In genomic region chr7:3366705-3367516, GRCm38 (mm10) we compare ENCODE assay signal across 9 mouse cellular contexts. TPM values are rescaled to one million over a fixed set of nuclear protein-coding genes. Genes with fewer than 3 reads are reported as not detected.
DNase-seq lines count a peak whose midpoint lies in the region; ATAC-seq lines count a peak whose summit lies in the region.
"Had no signal": no experiment of that assay in that cellular context is flagged by ENCODE, and none has a peak within 500 bp of the region (broad histone marks: within the 10 kb centered on the region; RNA-seq: fewer than 3 reads in every experiment).

No protein-coding gene starts in this region.

- H3K36me3 ChIP-seq in liver, embryonic 11.5 days (ENCODE audit: control insufficient read depth, insufficient read depth, low read length), result no peaks in the 10 kb centered on the region
- no peaks in the 10 kb centered on the region for H3K36me3 ChIP-seq in intestine, embryonic 15.5 days
- peaks cover 16% of the 10 kb centered on the region for H3K36me3 ChIP-seq in neural tube, embryonic 15.5 days

- peak; percentile 28 to 44 for DNase-seq in adrenal gland, postnatal 36 days
- no peak for DNase-seq in adrenal gland, postnatal 4 days (ENCODE audit: low spot score in 2 of 2)
- no peak for DNase-seq in liver, embryonic 11.5 days (ENCODE audit: low spot score)
- no peak for DNase-seq in liver
- no peak for DNase-seq in left cerebral cortex, postnatal 4 days
- DNase-seq in left cerebral cortex, adult 8-10 months (ENCODE audit: low spot score in 2 of 2), result no peak
- DNase-seq: gastrocnemius, postnatal 10 days had no signal

- 4% methylated on average over 42 of the region's 42 CpGs for WGBS in liver, embryonic 11.5 days
- 21% methylated on average over 42 of the region's 42 CpGs for WGBS in intestine, embryonic 15.5 days
- 22% methylated on average over 42 of the region's 42 CpGs for WGBS in neural tube, embryonic 15.5 days

- intact Hi-C loops in left cerebral cortex, postnatal 4 days (cut with DNase I), result no loop called here

- peak overlapping the region; percentile 40 for H3K4me2 ChIP-seq in liver, embryonic 11.5 days
- peak overlapping the region; percentile 42 for H3K4me2 ChIP-seq in intestine, embryonic 15.5 days (replicated peaks)
- peak overlapping the region; percentile 40 for H3K4me2 ChIP-seq in neural tube, embryonic 15.5 days

- H3K9me3 ChIP-seq in liver, embryonic 11.5 days (ENCODE audit: control insufficient read depth, low read length), result no peaks in the 10 kb centered on the region
- no peaks in the 10 kb centered on the region for H3K9me3 ChIP-seq in intestine, embryonic 15.5 days
- H3K9me3 ChIP-seq in neural tube, embryonic 15.5 days (replicated peaks), result no peaks in the 10 kb centered on the region

- H3K27ac ChIP-seq in liver, embryonic 11.5 days (ENCODE audit: low read depth, low read length), result no peak overlapping the region
- H3K27ac ChIP-seq in intestine, embryonic 15.5 days, result no peak overlapping the region
- H3K27ac ChIP-seq in neural tube, embryonic 15.5 days (replicated peaks), result no peak overlapping the region

- H3K4me1 ChIP-seq in liver, embryonic 11.5 days (replicated peaks; ENCODE audit: control insufficient read depth, insufficient read depth, low read length), result no peaks in the 10 kb centered on the region
- H3K4me1 ChIP-seq in intestine, embryonic 15.5 days (replicated peaks), result peaks cover 8% of the 10 kb centered on the region; the same call in 1 of the 2 replicates
- H3K4me1 ChIP-seq in neural tube, embryonic 15.5 days, result peaks cover 4% of the 10 kb centered on the region; the same call in 1 of the 2 replicates

- no peak overlapping the region for H3K9ac ChIP-seq in liver, embryonic 11.5 days (ENCODE audit: low read depth, low read length)
- no peak overlapping the region for H3K9ac ChIP-seq in intestine, embryonic 15.5 days
- H3K9ac ChIP-seq in neural tube, embryonic 15.5 days (replicated peaks), result no peak overlapping the region

- 0 out of 2 replicates have a peak overlapping the region, but pooled peaks have one; percentile 7 for H3K4me3 ChIP-seq in liver, embryonic 11.5 days (ENCODE audit: low read depth, low read length)
- H3K4me3 ChIP-seq in intestine, embryonic 15.5 days (replicated peaks), result no peak overlapping the region
- H3K4me3 ChIP-seq in neural tube, embryonic 15.5 days (replicated peaks), result no peak overlapping the region

- H3K27me3 ChIP-seq in liver, embryonic 11.5 days (replicated peaks; ENCODE audit: control insufficient read depth, insufficient read depth, low read length), result peaks cover 38% of the 10 kb centered on the region
- peaks cover 17% of the 10 kb centered on the region; the same call in 1 of the 2 replicates for H3K27me3 ChIP-seq in intestine, embryonic 15.5 days (replicated peaks)
- H3K27me3 ChIP-seq in neural tube, embryonic 15.5 days (replicated peaks), result 0 out of 2 replicates have a peak, but pooled peaks cover 2% of the 10 kb centered on the region

- ATAC-seq in liver, embryonic 11.5 days (replicated peaks; ENCODE audit: low FRiP score), result no peak
- peak; percentile 41 for ATAC-seq in intestine, embryonic 15.5 days
- peak; percentile 26; the same call in 1 of the 2 replicates for ATAC-seq in neural tube, embryonic 15.5 days (ENCODE audit: low FRiP score)

RNA-seq across cellular contexts. Expression of gene Cacng8, which starts 23.6 kb away (rescaled TPM):
- total RNA-seq in adrenal gland, postnatal 36 days (2021), result 1 to 10 TPM; 2.0 to 5.1 TPM
- 1 to 10 TPM; 4.1 to 6.2 TPM for total RNA-seq in adrenal gland, postnatal 4 days (2021)
- 1.7 and 2.3 TPM in 2 replicates for polyA plus RNA-seq in liver, embryonic 11.5 days (2014; fragmentation: Nextera tagmentation; extraction: Ambion mirVana)
- 2.0 and 2.2 TPM in 2 replicates for polyA plus RNA-seq in intestine, embryonic 15.5 days (2015; fragmentation: Nextera tagmentation; extraction: Ambion mirVana)
- polyA plus RNA-seq in neural tube, embryonic 15.5 days (2015; fragmentation: Nextera tagmentation; extraction: Ambion mirVana), result 11.0 and 11.2 TPM in 2 replicates
- 100 to 1,000 TPM; 102 to 111 TPM for total RNA-seq in left cerebral cortex, postnatal 4 days (2021)
- 100 to 1,000 TPM; 146 to 153 (median 150) TPM for total RNA-seq in left cerebral cortex, adult 8-10 months (2022)

RNA-seq across cellular contexts. Expression of gene Cacng7, which starts 34.2 kb away (rescaled TPM):
- 1 to 10 TPM; 7.0 to 8.0 TPM for total RNA-seq in adrenal gland, postnatal 36 days (2021)
- 10 to 100 TPM; 17.7 to 20.9 TPM for total RNA-seq in adrenal gland, postnatal 4 days (2021)
- 0.29 and 0.42 TPM in 2 replicates for polyA plus RNA-seq in liver, embryonic 11.5 days (2014; fragmentation: Nextera tagmentation; extraction: Ambion mirVana)
- 1.2 and 1.8 TPM in 2 replicates for polyA plus RNA-seq in intestine, embryonic 15.5 days (2015; fragmentation: Nextera tagmentation; extraction: Ambion mirVana)
- 3.4 and 4.1 TPM in 2 replicates for polyA plus RNA-seq in neural tube, embryonic 15.5 days (2015; fragmentation: Nextera tagmentation; extraction: Ambion mirVana)
- 100 to 1,000 TPM; 111 to 123 TPM for total RNA-seq in left cerebral cortex, postnatal 4 days (2021)
- 100 to 1,000 TPM; 173 to 194 (median 181) TPM for total RNA-seq in left cerebral cortex, adult 8-10 months (2022)

RNA-seq across cellular contexts. Expression of gene Cacng6, which starts 57.1 kb away (rescaled TPM):
- total RNA-seq in adrenal gland, postnatal 36 days (2021), result not detected
- 1 to 10 TPM in 1 of 2 experiments, under 1 TPM in 1; 0.39 to 1.5 TPM for total RNA-seq in adrenal gland, postnatal 4 days (2021)
- 0.19 TPM in 1 of 2 replicates, not detected in the other for polyA plus RNA-seq in liver, embryonic 11.5 days (2014; fragmentation: Nextera tagmentation; extraction: Ambion mirVana)
- polyA plus RNA-seq in intestine, embryonic 15.5 days (2015; fragmentation: Nextera tagmentation; extraction: Ambion mirVana), result 0.33 TPM in 1 of 2 replicates, not detected in the other
- polyA plus RNA-seq in neural tube, embryonic 15.5 days (2015; fragmentation: Nextera tagmentation; extraction: Ambion mirVana), result 0.43 and 0.97 TPM in 2 replicates
- 1 to 10 TPM in 1 of 2 experiments, under 1 TPM in 1; 0.91 to 1.2 TPM for total RNA-seq in left cerebral cortex, postnatal 4 days (2021)
- 1 to 10 TPM; 1.0 to 2.5 (median 1.9) TPM for total RNA-seq in left cerebral cortex, adult 8-10 months (2022)

Comparison
In these comparisons a context has a peak if more than half of its experiments do, and no peak if none do; other contexts are left out.
1. DNase-seq: peak in adrenal gland, postnatal 36 days (2 of 2); none in adrenal gland, postnatal 4 days (0 of 2), liver, embryonic 11.5 days (single experiment), liver (single experiment), left cerebral cortex, postnatal 4 days (single experiment) and left cerebral cortex, adult 8-10 months (0 of 2).
2. RNA of gene Cacng8, which starts 23.6 kb away (total RNA-seq): 146 to 153 TPM in left cerebral cortex, adult 8-10 months and 102 to 111 TPM in left cerebral cortex, postnatal 4 days; 4.1 to 6.2 TPM in adrenal gland, postnatal 4 days and 2.0 to 5.1 TPM in adrenal gland, postnatal 36 days; every median in the first group is over 10 times any median in the second.
3. RNA of gene Cacng7, which starts 34.2 kb away (total RNA-seq): 173 to 194 TPM in left cerebral cortex, adult 8-10 months and 111 to 123 TPM in left cerebral cortex, postnatal 4 days; 17.7 to 20.9 TPM in adrenal gland, postnatal 4 days and 7.0 to 8.0 TPM in adrenal gland, postnatal 36 days; every median in the first group is over 4 times any median in the second.
4. Peak in every context shown above with its lines, with median percentiles within 50 percentile points of each other: H3K4me2 ChIP-seq.